Mouse (Mus musculus): ENCODE data around the gene Alg14. TPM values are rescaled to one million over a fixed set of nuclear protein-coding genes. Genes with fewer than 3 reads are reported as not detected.

The Alg14 gene
- polyA plus RNA-seq, 1 experiment from 2014 or later: 37.0 TPM

Other genes starting within 250 kb of the Alg14 start
- 6.6 and 6.9 TPM in 2 replicates for gene Rwdd3, start 120.1 kb upstream of the Alg14 start, polyA plus RNA-seq (2015; fragmentation: Nextera tagmentation; extraction: Ambion mirVana)
- gene Tmem56, start 8.7 kb upstream of the Alg14 start, polyA plus RNA-seq (2015; fragmentation: Nextera tagmentation; extraction: Ambion mirVana): 0.74 and 0.99 TPM in 2 replicates
- gene Cnn3, start 134.7 kb downstream of the Alg14 start, polyA plus RNA-seq (2015; fragmentation: Nextera tagmentation; extraction: Ambion mirVana): 793 and 938 TPM in 2 replicates
- 2.3 and 4.2 TPM in 2 replicates for gene Slc44a3, start 240.6 kb downstream of the Alg14 start, polyA plus RNA-seq (2015; fragmentation: Nextera tagmentation; extraction: Ambion mirVana)